Mouse (Mus musculus): ENCODE data around the gene Gm10961. TPM values are rescaled to one million over a fixed set of nuclear protein-coding genes. Genes with fewer than 3 reads are reported as not detected.
"Not testable (repeated sequence)": the region's sequence is repeated elsewhere in the genome, so short reads cannot be mapped to it uniquely, and the experiment has no call there.

Gene Gm10961
- polyA plus RNA-seq, 1 experiment from 2014 or later: not detected

- Histone ChIP-seq H3K9me3 (ENCODE audit: control insufficient read depth, low read length) (no peaks in the 10 kb centered on the region), H3K27ac (replicated peaks; ENCODE audit: low read depth, low read length) (no peak overlapping the region), H3K4me3 (replicated peaks; ENCODE audit: low read depth, low read length) (no peak overlapping the region), H3K4me2 (ENCODE audit: low read length) (no peak overlapping the region), H3K4me1 (ENCODE audit: control insufficient read depth, insufficient read depth, low read length) (no peaks in the 10 kb centered on the region), H3K9ac (replicated peaks; ENCODE audit: low read length) (no peak overlapping the region), H3K27me3 (ENCODE audit: control insufficient read depth, insufficient read depth, low read length) (no peaks in the 10 kb centered on the region), H3K36me3 (ENCODE audit: control insufficient read depth, insufficient read depth, low read length) (no peaks in the 10 kb centered on the region)
- DNase-seq (no peak), ATAC-seq (ENCODE audit: low FRiP score, low TSS enrichment) (no peak)
- 67% methylated on average over 3 of the region's 3 CpGs for WGBS
Observed at GRCm38 (mm10) chr3:107636236-107636635, 5.1 kb downstream of the Gm10961 start.

- no peaks in the 10 kb centered on the region for H3K4me1 ChIP-seq (ENCODE audit: control insufficient read depth, insufficient read depth, low read length)
- DNase-seq (no peak), ATAC-seq (ENCODE audit: low FRiP score, low TSS enrichment) (no peak)
- H3K36me3 ChIP-seq (ENCODE audit: control insufficient read depth, insufficient read depth, low read length): no peaks in the 10 kb centered on the region
- no peak overlapping the region for H3K9ac ChIP-seq (replicated peaks; ENCODE audit: low read length)
- no peaks in the 10 kb centered on the region for H3K27me3 ChIP-seq (ENCODE audit: control insufficient read depth, insufficient read depth, low read length)
- no peak overlapping the region for H3K27ac ChIP-seq (replicated peaks; ENCODE audit: low read depth, low read length)
- no peak overlapping the region for H3K4me3 ChIP-seq (replicated peaks; ENCODE audit: low read depth, low read length)
- H3K4me2 ChIP-seq (ENCODE audit: low read length): no peak overlapping the region
- H3K9me3 ChIP-seq (ENCODE audit: control insufficient read depth, low read length): no peaks in the 10 kb centered on the region
- WGBS: 75% methylated on average over 5 of the region's 5 CpGs
Observed at GRCm38 (mm10) chr3:107637606-107638172, 6.6 kb downstream of the Gm10961 start.

GRCm38 (mm10) chr3:107646947-107647346 lies 15.8 kb downstream of the Gm10961 start:
- H3K9ac ChIP-seq (replicated peaks; ENCODE audit: low read length): no peak overlapping the region
- 90% methylated on average over 3 of the region's 3 CpGs for WGBS
- no peak overlapping the region for H3K4me3 ChIP-seq (replicated peaks; ENCODE audit: low read depth, low read length)
- H3K4me2 ChIP-seq (ENCODE audit: low read length): no peak overlapping the region
- no peaks in the 10 kb centered on the region for H3K27me3 ChIP-seq (ENCODE audit: control insufficient read depth, insufficient read depth, low read length)
- ATAC-seq (ENCODE audit: low FRiP score, low TSS enrichment) (no peak), DNase-seq (no peak)
- no peaks in the 10 kb centered on the region for H3K9me3 ChIP-seq (ENCODE audit: control insufficient read depth, low read length)
- H3K27ac ChIP-seq (replicated peaks; ENCODE audit: low read depth, low read length): no peak overlapping the region
- no peaks in the 10 kb centered on the region for H3K4me1 ChIP-seq (ENCODE audit: control insufficient read depth, insufficient read depth, low read length)
- no peaks in the 10 kb centered on the region for H3K36me3 ChIP-seq (ENCODE audit: control insufficient read depth, insufficient read depth, low read length)

GRCm38 (mm10) chr3:107650276-107650675 lies 19.2 kb downstream of the Gm10961 start:
- WGBS: 85% methylated on average over 5 of the region's 5 CpGs

GRCm38 (mm10) chr3:107652968-107653367 lies 21.8 kb downstream of the Gm10961 start:
- ATAC-seq (ENCODE audit: low FRiP score, low TSS enrichment): no peak

More at GRCm38 (mm10) chr3:107650276-107650675, 19.2 kb downstream of the Gm10961 start:
- not testable (repeated sequence) for ATAC-seq (ENCODE audit: low FRiP score, low TSS enrichment); H3K4me2 ChIP-seq (ENCODE audit: low read length); H3K27me3 ChIP-seq (ENCODE audit: control insufficient read depth, insufficient read depth, low read length); H3K4me1 ChIP-seq (ENCODE audit: control insufficient read depth, insufficient read depth, low read length); DNase-seq; H3K36me3 ChIP-seq (ENCODE audit: control insufficient read depth, insufficient read depth, low read length); H3K9ac ChIP-seq (replicated peaks; ENCODE audit: low read length); H3K4me3 ChIP-seq (replicated peaks; ENCODE audit: low read depth, low read length); H3K27ac ChIP-seq (replicated peaks; ENCODE audit: low read depth, low read length); H3K9me3 ChIP-seq (ENCODE audit: control insufficient read depth, low read length)

GRCm38 (mm10) chr3:107654861-107655260 lies 23.7 kb downstream of the Gm10961 start:
- whole genome bisulfite sequencing: 85% methylated on average over 3 of the region's 3 CpGs
- no peaks in the 10 kb centered on the region for H3K27me3 ChIP-seq (ENCODE audit: control insufficient read depth, insufficient read depth, low read length)
- H3K27ac ChIP-seq (replicated peaks; ENCODE audit: low read depth, low read length): no peak overlapping the region
- peaks cover 10% of the 10 kb centered on the region for H3K36me3 ChIP-seq (ENCODE audit: control insufficient read depth, insufficient read depth, low read length)
- H3K4me1 ChIP-seq (ENCODE audit: control insufficient read depth, insufficient read depth, low read length): no peaks in the 10 kb centered on the region
- H3K4me2 ChIP-seq (ENCODE audit: low read length): no peak overlapping the region
- H3K9me3 ChIP-seq (ENCODE audit: control insufficient read depth, low read length): no peaks in the 10 kb centered on the region
- ATAC-seq (ENCODE audit: low FRiP score, low TSS enrichment) (no peak), DNase-seq (no peak)
- H3K4me3 ChIP-seq (replicated peaks; ENCODE audit: low read depth, low read length): no peak overlapping the region
- no peak overlapping the region for H3K9ac ChIP-seq (replicated peaks; ENCODE audit: low read length)

More at GRCm38 (mm10) chr3:107652968-107653367, 21.8 kb downstream of the Gm10961 start:
- 0 out of 2 replicates have a peak, but pooled peaks cover 3% of the 10 kb centered on the region for H3K36me3 ChIP-seq (ENCODE audit: control insufficient read depth, insufficient read depth, low read length)
- no peaks in the 10 kb centered on the region for H3K27me3 ChIP-seq (ENCODE audit: control insufficient read depth, insufficient read depth, low read length)
- WGBS: 95% methylated on average over 3 of the region's 3 CpGs
- H3K9ac ChIP-seq (replicated peaks; ENCODE audit: low read length): no peak overlapping the region
- no peaks in the 10 kb centered on the region for H3K9me3 ChIP-seq (ENCODE audit: control insufficient read depth, low read length)
- no peak for DNase-seq
- no peak overlapping the region for H3K27ac ChIP-seq (replicated peaks; ENCODE audit: low read depth, low read length)
- no peaks in the 10 kb centered on the region for H3K4me1 ChIP-seq (ENCODE audit: control insufficient read depth, insufficient read depth, low read length)
- H3K4me2 ChIP-seq (ENCODE audit: low read length): no peak overlapping the region
- no peak overlapping the region for H3K4me3 ChIP-seq (replicated peaks; ENCODE audit: low read depth, low read length)

GRCm38 (mm10) chr3:107655491-107655890 lies 24.4 kb downstream of the Gm10961 start:
- ATAC-seq (ENCODE audit: low FRiP score, low TSS enrichment): no peak
- DNase-seq: no peak
- H3K27ac ChIP-seq (replicated peaks; ENCODE audit: low read depth, low read length): no peak overlapping the region
- H3K27me3 ChIP-seq (ENCODE audit: control insufficient read depth, insufficient read depth, low read length): no peaks in the 10 kb centered on the region
- no peak overlapping the region for H3K4me3 ChIP-seq (replicated peaks; ENCODE audit: low read depth, low read length)
- 87% methylated on average over 3 of the region's 3 CpGs for WGBS
- H3K9ac ChIP-seq (replicated peaks; ENCODE audit: low read length): no peak overlapping the region
- no peaks in the 10 kb centered on the region for H3K4me1 ChIP-seq (ENCODE audit: control insufficient read depth, insufficient read depth, low read length)
- no peaks in the 10 kb centered on the region for H3K9me3 ChIP-seq (ENCODE audit: control insufficient read depth, low read length)
- H3K4me2 ChIP-seq (ENCODE audit: low read length): no peak overlapping the region
- H3K36me3 ChIP-seq (ENCODE audit: control insufficient read depth, insufficient read depth, low read length): peaks cover 16% of the 10 kb centered on the region

GRCm38 (mm10) chr3:107656151-107656550 lies 25.0 kb downstream of the Gm10961 start:
- Histone ChIP-seq H3K4me1 (ENCODE audit: control insufficient read depth, insufficient read depth, low read length) (no peaks in the 10 kb centered on the region), H3K36me3 (ENCODE audit: control insufficient read depth, insufficient read depth, low read length) (peaks cover 23% of the 10 kb centered on the region), H3K4me3 (replicated peaks; ENCODE audit: low read depth, low read length) (no peak overlapping the region), H3K4me2 (ENCODE audit: low read length) (no peak overlapping the region), H3K9me3 (ENCODE audit: control insufficient read depth, low read length) (no peaks in the 10 kb centered on the region), H3K27ac (replicated peaks; ENCODE audit: low read depth, low read length) (no peak overlapping the region), H3K27me3 (ENCODE audit: control insufficient read depth, insufficient read depth, low read length) (no peaks in the 10 kb centered on the region), H3K9ac (replicated peaks; ENCODE audit: low read length) (no peak overlapping the region)
- no peak for ATAC-seq (ENCODE audit: low FRiP score, low TSS enrichment)
- no peak for DNase-seq
- WGBS: 95% methylated on average over 2 of the region's 2 CpGs

- no peak for ATAC-seq (ENCODE audit: low FRiP score, low TSS enrichment)
- no peaks in the 10 kb centered on the region for H3K4me1 ChIP-seq (ENCODE audit: control insufficient read depth, insufficient read depth, low read length)
Observed at GRCm38 (mm10) chr3:107656888-107657287, 25.8 kb downstream of the Gm10961 start.

More at GRCm38 (mm10) chr3:107656888-107657287, 25.8 kb downstream of the Gm10961 start:
- Histone ChIP-seq H3K27me3 (ENCODE audit: control insufficient read depth, insufficient read depth, low read length) (no peaks in the 10 kb centered on the region), H3K27ac (replicated peaks; ENCODE audit: low read depth, low read length) (no peak overlapping the region), H3K9me3 (ENCODE audit: control insufficient read depth, low read length) (no peaks in the 10 kb centered on the region), H3K4me3 (replicated peaks; ENCODE audit: low read depth, low read length) (no peak overlapping the region), H3K4me2 (ENCODE audit: low read length) (no peak overlapping the region), H3K36me3 (ENCODE audit: control insufficient read depth, insufficient read depth, low read length) (peaks cover 28% of the 10 kb centered on the region), H3K9ac (replicated peaks; ENCODE audit: low read length) (no peak overlapping the region)
- 87% methylated on average over 4 of the region's 4 CpGs for WGBS
- no peak for DNase-seq

Measured in midbrain, embryonic 14.5 days (tissue).